Mouse (Mus musculus) forebrain, embryonic 13.5 days (tissue): ENCODE results near the gene Slc2a13. TPM values are rescaled to one million over a fixed set of nuclear protein-coding genes. Genes with fewer than 3 reads are reported as not detected.
A peak's percentile ranks its signal among the peaks of the same experiment; 100 is the strongest.

ENCODE experiments used
- ATAC-seq: fragments of 200-750 bp; cut with Nextera tagmentation; 2 replicates; pipeline ENCODE4 v1.8.0; 2017
- H3K27ac ChIP-seq: fragments of 300-500 bp; sonication (generic); 2 replicates; pipeline ENCODE4 v1.5.1; 2015; ENCODE audit warnings: inconsistent platforms, mild to moderate bottlenecking, moderate library complexity
- H3K27me3 ChIP-seq: fragments of 300-500 bp; sonication (generic); 2 replicates; pipeline ENCODE4 v1.6.1; 2015; ENCODE audit warnings: mild to moderate bottlenecking, inconsistent platforms
- H3K36me3 ChIP-seq: fragments of 300-500 bp; sonication (generic); 2 replicates; pipeline ENCODE4 v1.6.1; 2015; ENCODE audit warnings: mild to moderate bottlenecking, inconsistent platforms; ENCODE audit not compliant: poor library complexity, severe bottlenecking
- H3K4me1 ChIP-seq: fragments of 300-500 bp; sonication (generic); 2 replicates; pipeline ENCODE4 v1.6.1; 2015; ENCODE audit warnings: inconsistent platforms
- H3K4me2 ChIP-seq: fragments of 300-500 bp; sonication (generic); 2 replicates; pipeline ENCODE4 v1.6.1; 2015; ENCODE audit warnings: inconsistent platforms, mild to moderate bottlenecking, moderate library complexity
- H3K4me3 ChIP-seq: fragments of 300-500 bp; sonication (generic); 2 replicates; pipeline ENCODE4 v1.5.1; 2015; ENCODE audit warnings: mild to moderate bottlenecking, inconsistent platforms
- H3K9ac ChIP-seq: fragments of 300-500 bp; sonication (generic); 2 replicates; pipeline ENCODE4 v1.6.1; 2015; ENCODE audit warnings: mild to moderate bottlenecking, inconsistent platforms
- H3K9me3 ChIP-seq: fragments of 300-500 bp; sonication (generic); replicated peaks from 2 replicates; pipeline ENCODE4 v1.6.1; 2016; ENCODE audit warnings: inconsistent platforms
- WGBS: fragments of 180-500 bp; shearing (Covaris S2); methylation state at CpG from one replicate; pipeline ENCODE4 v1.1.7; 2015; 5-methylcytosine and 5-hydroxymethylcytosine counted together
- polyA plus RNA-seq: library from polyadenylated mRNA; unstranded; fragments of >200 nt; fragmentation: Nextera tagmentation; extraction: Ambion mirVana; gene quantifications from 2 replicates; pipeline ENCODE4 v1.2.1, GENCODE M21; 2015

The Slc2a13 gene
- polyA plus RNA-seq, 1 experiment from 2014 or later: 1.7 TPM

DNA sequence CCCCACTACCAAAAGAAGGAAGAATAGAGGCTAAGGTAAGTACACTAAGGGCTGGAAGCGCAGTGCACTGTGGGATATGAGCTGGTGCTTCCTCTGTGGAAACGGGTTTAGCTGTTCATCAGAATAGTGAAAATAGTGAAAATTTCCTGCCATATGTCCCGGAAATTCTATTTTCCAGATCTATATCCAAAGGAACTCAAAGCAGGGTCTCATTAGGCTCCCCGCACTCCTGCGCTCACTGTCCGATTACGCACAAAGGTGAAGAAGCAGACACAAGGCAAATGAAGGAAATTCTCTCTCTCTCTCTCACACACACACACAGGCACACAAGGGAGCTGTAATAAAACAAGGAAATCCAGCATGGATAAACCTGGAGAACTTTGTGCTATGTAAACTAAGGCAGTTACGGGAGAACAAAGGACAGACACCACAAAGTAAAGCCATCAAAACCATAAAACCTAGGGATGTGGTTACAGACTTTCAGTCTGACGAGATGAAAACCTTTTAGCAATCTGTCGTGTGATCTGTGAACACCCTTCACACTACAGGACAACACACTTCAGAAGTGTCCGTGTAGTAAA lies 7.9 kb downstream of the Slc2a13 start:
- Histone ChIP-seq H3K27me3 (no peaks in the 10 kb centered on the region), H3K36me3 (no peaks in the 10 kb centered on the region), H3K27ac (no peak overlapping the region), H3K4me3 (no peak overlapping the region), H3K4me2 (no peak overlapping the region), H3K9me3 (no peaks in the 10 kb centered on the region), H3K4me1 (peaks cover 11% of the 10 kb centered on the region), H3K9ac (no peak overlapping the region)
- 93% methylated on average over 11 of the region's 11 CpGs for WGBS
- no peak for ATAC-seq

DNA sequence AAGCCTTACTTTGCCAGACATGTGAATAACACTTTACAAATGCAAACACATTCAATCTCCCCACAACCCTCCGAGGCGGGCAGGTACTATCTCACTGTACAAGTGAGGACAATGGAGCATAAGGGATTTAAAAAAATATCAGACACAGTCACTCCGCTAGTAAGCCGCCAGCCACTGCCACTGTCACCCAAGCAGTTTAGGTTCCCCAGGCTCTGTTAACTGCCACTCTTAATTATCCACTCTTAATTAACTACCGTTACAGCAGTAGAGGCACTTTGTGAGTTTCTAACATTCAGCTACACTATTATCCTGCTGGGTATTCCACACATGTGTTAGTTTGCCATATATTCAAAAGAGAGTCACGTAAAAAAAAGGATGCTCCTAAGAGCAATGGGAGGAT lies 11.3 kb downstream of the Slc2a13 start:
- Histone ChIP-seq H3K4me2 (no peak overlapping the region), H3K9me3 (no peaks in the 10 kb centered on the region), H3K27me3 (no peaks in the 10 kb centered on the region), H3K36me3 (no peaks in the 10 kb centered on the region), H3K4me1 (peaks cover 11% of the 10 kb centered on the region), H3K4me3 (no peak overlapping the region), H3K9ac (no peak overlapping the region), H3K27ac (no peak overlapping the region)
- no peak for ATAC-seq
- 54% methylated on average over 6 of the region's 6 CpGs for WGBS

DNA sequence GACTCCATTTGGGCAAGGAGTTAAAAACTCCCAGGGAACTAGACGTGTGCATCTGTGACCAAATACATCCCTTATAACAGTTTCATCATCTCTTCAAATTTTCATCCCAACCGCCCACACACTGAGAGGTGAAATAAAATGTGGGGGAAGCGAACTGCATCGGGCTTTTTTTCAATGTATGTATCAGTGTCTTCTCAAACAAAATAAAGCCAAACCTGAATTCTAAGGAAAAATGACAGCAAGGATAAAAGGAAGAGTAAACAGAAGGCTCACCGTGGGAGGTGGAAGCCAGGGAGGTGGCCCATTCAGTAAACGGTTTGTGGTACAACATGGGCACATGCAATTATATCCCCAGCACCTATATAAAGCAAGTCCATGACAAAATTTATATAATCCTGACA lies 17.7 kb downstream of the Slc2a13 start:
- H3K36me3 ChIP-seq: no peaks in the 10 kb centered on the region
- H3K9ac ChIP-seq: no peak overlapping the region
- H3K27ac ChIP-seq: no peak overlapping the region
- H3K9me3 ChIP-seq: no peaks in the 10 kb centered on the region
- H3K27me3 ChIP-seq: no peaks in the 10 kb centered on the region
- ATAC-seq: no peak
- no peaks in the 10 kb centered on the region for H3K4me1 ChIP-seq
- WGBS: 89% methylated on average over 6 of the region's 6 CpGs
- no peak overlapping the region for H3K4me2 ChIP-seq
- no peak overlapping the region for H3K4me3 ChIP-seq

DNA sequence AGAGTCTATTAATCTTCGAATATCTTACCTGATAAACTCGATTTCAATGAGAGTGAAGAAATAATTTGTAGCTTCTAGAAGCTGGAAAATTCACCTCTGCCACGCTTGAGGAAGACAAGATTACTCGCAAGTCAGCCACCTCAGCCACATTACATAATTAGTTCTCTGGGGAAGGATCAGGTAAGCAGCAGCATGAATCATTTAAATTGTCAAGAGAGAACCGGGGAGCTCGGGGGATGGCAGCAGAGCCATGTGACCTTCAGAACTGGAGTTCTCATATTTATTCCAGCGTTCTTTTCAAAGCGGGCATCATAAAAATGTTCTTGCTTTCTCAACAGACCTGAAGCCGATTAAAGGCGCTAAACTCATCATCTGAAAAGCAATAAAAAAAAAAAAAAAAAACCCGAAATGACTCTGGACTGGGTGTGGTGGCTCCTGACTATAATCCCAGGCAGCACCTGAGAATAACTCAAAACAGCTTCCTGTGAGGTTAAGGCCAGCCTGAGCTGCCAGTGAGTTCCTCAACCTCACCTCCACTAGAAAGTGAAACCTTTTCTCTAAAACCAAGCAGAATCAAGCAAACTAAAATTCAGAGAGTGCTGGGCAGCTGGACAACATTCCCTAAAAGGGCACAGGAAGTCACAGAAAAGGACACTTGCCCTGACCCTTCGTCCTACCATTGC lies 24.3 kb downstream of the Slc2a13 start:
- no peak for ATAC-seq
- WGBS: 82% methylated on average over 12 of the region's 12 CpGs

DNA sequence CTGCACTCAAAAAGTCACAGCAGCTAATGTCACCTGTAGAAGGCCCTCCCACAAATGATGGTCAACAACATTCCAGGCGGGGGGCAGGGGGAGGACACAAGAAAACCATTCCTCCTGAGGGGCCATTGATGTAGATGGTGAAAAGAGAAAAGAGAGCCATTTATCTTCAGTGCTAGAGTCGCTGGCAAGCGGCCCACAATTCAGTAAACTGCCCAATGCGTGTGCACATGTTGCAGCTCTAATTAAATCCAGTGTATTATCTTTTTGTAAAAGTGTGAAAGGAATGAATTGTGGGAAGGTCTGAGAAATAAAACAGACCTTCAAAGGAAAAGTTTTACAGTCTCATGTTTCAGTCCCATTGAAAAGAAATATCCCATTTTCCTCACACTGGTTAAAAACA lies 28.5 kb downstream of the Slc2a13 start:
- no peak overlapping the region for H3K4me2 ChIP-seq
- H3K4me1 ChIP-seq: peaks cover 4% of the 10 kb centered on the region; the same call in 1 of the 2 replicates
- ATAC-seq: no peak
- H3K9ac ChIP-seq: no peak overlapping the region
- H3K4me3 ChIP-seq: no peak overlapping the region
- no peaks in the 10 kb centered on the region for H3K36me3 ChIP-seq
- WGBS: 45% methylated on average over 4 of the region's 4 CpGs
- H3K9me3 ChIP-seq: no peaks in the 10 kb centered on the region
- no peaks in the 10 kb centered on the region for H3K27me3 ChIP-seq
- H3K27ac ChIP-seq: no peak overlapping the region

More for the DNA sequence above, 24.3 kb downstream of the Slc2a13 start:
- Histone ChIP-seq H3K4me2 (no peak overlapping the region), H3K4me1 (no peaks in the 10 kb centered on the region), H3K27ac (no peak overlapping the region), H3K27me3 (no peaks in the 10 kb centered on the region), H3K9ac (no peak overlapping the region), H3K4me3 (no peak overlapping the region), H3K9me3 (no peaks in the 10 kb centered on the region), H3K36me3 (no peaks in the 10 kb centered on the region)

DNA sequence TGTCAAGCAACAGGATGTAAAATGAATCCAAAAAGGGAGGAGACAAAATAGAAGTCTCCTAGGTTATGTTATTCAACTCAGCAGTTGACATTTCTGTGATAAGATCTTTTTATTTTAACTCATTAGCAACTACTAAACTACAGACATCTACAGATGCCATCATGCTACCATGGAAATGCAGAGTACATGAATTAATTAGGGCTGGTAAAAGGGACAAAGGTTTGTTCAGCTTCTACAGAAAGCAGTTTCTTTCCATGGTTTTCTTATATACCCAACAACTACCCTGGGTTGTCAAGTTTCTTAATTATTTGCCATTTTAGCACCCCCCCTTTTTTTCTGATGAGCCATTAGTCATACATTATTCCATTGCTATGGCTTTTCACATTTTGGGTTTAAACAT lies 34.6 kb downstream of the Slc2a13 start:
- Histone ChIP-seq H3K4me1 (peaks cover 15% of the 10 kb centered on the region), H3K4me3 (no peak overlapping the region), H3K27ac (no peak overlapping the region), H3K9ac (no peak overlapping the region), H3K9me3 (no peaks in the 10 kb centered on the region), H3K27me3 (no peaks in the 10 kb centered on the region), H3K36me3 (no peaks in the 10 kb centered on the region), H3K4me2 (no peak overlapping the region)
- 0 out of 2 replicates have a peak, but pooled peaks have one; percentile 66 for ATAC-seq

DNA sequence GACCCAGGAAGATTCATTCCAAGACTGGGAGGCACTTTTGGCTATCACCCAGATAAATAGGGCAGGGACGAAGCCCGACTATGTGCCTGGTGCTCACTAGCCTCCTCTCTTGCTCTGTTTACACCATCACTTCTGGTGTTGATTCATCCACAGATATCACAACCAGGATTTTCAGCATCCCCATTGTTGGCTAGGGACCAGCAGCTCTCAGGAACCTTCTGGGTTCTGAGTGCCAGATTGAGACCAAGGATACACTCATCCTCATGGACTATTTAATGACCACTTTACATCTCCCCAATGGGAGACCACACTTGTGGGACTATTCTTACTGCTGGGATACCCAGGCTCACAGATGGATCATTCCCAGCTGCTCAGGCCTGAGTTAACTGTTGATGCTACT lies 46.2 kb downstream of the Slc2a13 start:
- Histone ChIP-seq H3K27ac (no peak overlapping the region), H3K4me1 (peaks cover 8% of the 10 kb centered on the region), H3K9me3 (no peaks in the 10 kb centered on the region), H3K27me3 (no peaks in the 10 kb centered on the region), H3K9ac (no peak overlapping the region), H3K36me3 (no peaks in the 10 kb centered on the region), H3K4me3 (no peak overlapping the region), H3K4me2 (no peak overlapping the region)
- 90% methylated on average over 2 of the region's 2 CpGs for WGBS
- ATAC-seq: no peak

DNA sequence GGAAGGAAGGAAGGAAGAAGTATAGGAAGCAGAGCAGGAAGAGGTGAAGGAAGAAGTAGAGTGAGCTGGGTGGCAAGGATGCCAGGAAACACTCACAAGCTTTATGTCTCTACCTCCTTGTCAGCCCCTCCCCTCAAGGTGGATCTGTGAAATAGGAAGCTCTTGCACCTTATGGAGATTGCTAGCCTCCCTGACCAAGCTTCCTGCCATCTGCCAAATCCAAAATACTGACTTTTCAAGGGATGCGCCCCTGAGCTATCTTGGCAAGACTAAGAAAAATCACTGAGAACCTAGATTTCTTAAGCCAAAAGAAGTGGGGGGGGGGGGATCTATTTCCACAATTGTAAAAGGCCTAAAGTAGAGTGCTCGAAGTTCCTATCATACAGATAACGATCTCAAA lies 46.9 kb downstream of the Slc2a13 start:
- ATAC-seq: no peak
- Histone ChIP-seq H3K4me2 (no peak overlapping the region), H3K36me3 (no peaks in the 10 kb centered on the region), H3K4me1 (peaks cover 8% of the 10 kb centered on the region), H3K27ac (no peak overlapping the region), H3K4me3 (no peak overlapping the region), H3K9ac (no peak overlapping the region), H3K9me3 (no peaks in the 10 kb centered on the region), H3K27me3 (no peaks in the 10 kb centered on the region)
- WGBS: 94% methylated on average over 3 of the region's 3 CpGs

DNA sequence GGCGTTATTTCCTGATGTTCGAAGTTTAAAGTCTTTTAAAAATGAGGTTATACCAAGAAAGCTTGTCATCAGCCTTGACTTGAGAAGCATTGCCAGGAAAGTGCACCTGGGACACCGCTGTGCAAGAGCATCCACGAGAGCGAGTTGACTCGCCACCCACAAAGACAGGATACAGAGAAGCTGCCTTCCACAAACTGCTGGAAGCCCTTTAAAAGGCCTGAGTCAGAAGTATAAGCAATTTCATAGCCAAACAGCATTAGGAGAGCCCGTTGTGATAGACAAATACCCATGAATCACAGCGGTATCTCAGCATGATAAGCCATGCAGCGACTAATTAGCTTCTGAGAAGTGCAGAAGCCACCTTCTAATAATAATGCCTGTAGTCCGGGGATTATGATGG lies 48.6 kb downstream of the Slc2a13 start:
- H3K9me3 ChIP-seq: no peaks in the 10 kb centered on the region
- no peak overlapping the region for H3K4me3 ChIP-seq
- no peak for ATAC-seq
- no peak overlapping the region for H3K4me2 ChIP-seq
- H3K4me1 ChIP-seq: peaks cover 8% of the 10 kb centered on the region
- WGBS: 69% methylated on average over 10 of the region's 10 CpGs
- H3K36me3 ChIP-seq: no peaks in the 10 kb centered on the region
- H3K27ac ChIP-seq: no peak overlapping the region
- no peaks in the 10 kb centered on the region for H3K27me3 ChIP-seq
- H3K9ac ChIP-seq: no peak overlapping the region

DNA sequence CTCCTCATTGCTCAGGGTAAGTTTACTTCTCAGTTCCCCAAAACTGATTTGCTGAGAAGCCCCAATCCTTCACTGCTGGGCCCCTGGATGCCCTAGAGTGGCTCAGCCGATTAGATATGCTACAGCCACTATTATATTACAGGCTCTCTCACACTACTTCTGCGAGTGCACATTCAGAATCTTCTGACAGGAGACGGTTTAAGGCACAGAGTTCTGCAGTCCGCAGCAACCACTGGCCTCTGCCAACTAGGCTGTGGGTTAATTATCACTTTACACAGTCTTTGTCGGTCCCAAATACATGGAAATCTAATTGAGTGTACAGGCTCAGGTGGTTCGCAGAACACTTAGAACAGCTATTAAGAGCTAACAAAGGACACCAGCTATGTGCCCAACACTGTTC lies 69.8 kb downstream of the Slc2a13 start:
- Histone ChIP-seq H3K9me3 (no peaks in the 10 kb centered on the region), H3K27me3 (no peaks in the 10 kb centered on the region), H3K4me2 (peak overlapping the region; percentile 33), H3K36me3 (no peaks in the 10 kb centered on the region), H3K9ac (no peak overlapping the region), H3K4me1 (peaks cover 24% of the 10 kb centered on the region), H3K4me3 (no peak overlapping the region), H3K27ac (peak overlapping the region; percentile 80)
- ATAC-seq: peak; percentile 82
- 27% methylated on average over 6 of the region's 6 CpGs for whole genome bisulfite sequencing

DNA sequence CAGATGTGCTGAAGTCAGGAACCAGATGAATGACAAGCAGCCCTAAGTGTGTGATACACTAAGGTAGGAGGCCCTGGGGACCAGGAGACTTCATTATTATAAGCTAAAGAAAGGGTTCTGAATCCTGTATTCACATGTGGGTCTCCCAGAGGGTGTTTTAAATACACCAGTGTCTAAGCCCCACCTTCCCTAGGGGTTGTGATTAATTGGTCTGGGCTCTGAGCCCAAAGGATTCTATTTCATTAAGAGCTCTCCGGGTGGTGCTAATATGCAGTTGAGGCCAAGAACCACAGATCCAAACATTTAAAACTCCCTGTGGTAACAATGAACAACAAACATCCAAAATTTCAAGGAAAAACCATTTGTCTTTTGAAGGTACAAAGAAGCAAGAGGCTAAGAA lies 70.4 kb downstream of the Slc2a13 start:
- WGBS: 15% methylated on average over 1 of the region's 1 CpGs
- Histone ChIP-seq H3K27ac (peak overlapping the region; percentile 80), H3K9ac (no peak overlapping the region), H3K4me2 (peak overlapping the region; percentile 33; the same call in 1 of the 2 replicates), H3K36me3 (no peaks in the 10 kb centered on the region), H3K9me3 (no peaks in the 10 kb centered on the region), H3K27me3 (no peaks in the 10 kb centered on the region), H3K4me1 (peaks cover 24% of the 10 kb centered on the region), H3K4me3 (no peak overlapping the region)
- peak; percentile 90 for ATAC-seq

DNA sequence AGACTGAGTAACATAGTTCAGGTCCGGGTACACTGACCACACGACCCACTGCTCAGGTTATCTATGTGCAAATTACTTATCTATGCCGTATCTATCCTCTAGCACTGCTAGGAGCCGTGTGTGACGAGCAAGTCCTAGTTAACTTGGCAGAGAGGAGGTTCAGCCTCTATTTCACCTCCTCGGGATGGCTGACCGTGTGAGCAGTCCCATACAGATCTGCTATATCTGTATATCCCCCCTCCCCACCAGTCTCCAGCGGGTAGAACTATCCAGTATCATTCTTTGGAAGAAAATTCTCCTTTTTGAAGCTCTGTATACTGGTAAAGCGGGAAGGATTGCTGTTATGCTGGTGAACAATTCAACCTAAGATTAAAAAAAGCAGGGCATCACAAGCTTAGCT lies 70.8 kb downstream of the Slc2a13 start:
- 61% methylated on average over 9 of the region's 9 CpGs for WGBS
- H3K36me3 ChIP-seq: no peaks in the 10 kb centered on the region
- peak overlapping the region; percentile 80 for H3K27ac ChIP-seq

DNA sequence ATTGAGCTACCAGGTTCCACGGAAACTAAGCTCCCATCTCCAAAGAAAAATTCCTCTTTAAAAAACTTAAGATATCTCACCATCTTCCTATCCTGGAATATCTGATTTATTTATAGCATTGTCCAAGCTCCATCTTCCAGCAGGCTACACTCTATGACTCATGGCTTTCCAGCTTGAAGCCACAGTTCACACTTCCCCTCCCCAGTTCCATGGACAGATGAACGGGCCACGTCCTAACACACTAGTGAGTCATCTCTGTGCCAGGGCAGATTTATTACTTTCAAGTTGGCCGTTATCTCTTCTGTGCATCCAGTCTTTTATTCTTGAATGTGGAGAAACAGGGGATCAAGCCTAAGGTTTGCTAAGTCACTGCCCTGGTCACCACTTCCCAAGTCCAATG lies 78.0 kb downstream of the Slc2a13 start:
- no peaks in the 10 kb centered on the region for H3K27me3 ChIP-seq

More for the DNA sequence above, 70.8 kb downstream of the Slc2a13 start:
- no peak overlapping the region for H3K9ac ChIP-seq
- no peak overlapping the region for H3K4me3 ChIP-seq
- peak; percentile 37 for ATAC-seq
- no peak overlapping the region for H3K4me2 ChIP-seq
- H3K27me3 ChIP-seq: no peaks in the 10 kb centered on the region
- H3K4me1 ChIP-seq: peaks cover 24% of the 10 kb centered on the region
- no peaks in the 10 kb centered on the region for H3K9me3 ChIP-seq

More for the DNA sequence above, 78.0 kb downstream of the Slc2a13 start:
- Histone ChIP-seq H3K4me2 (no peak overlapping the region), H3K4me1 (no peaks in the 10 kb centered on the region), H3K9me3 (no peaks in the 10 kb centered on the region), H3K36me3 (no peaks in the 10 kb centered on the region), H3K27ac (no peak overlapping the region), H3K9ac (no peak overlapping the region), H3K4me3 (no peak overlapping the region)
- 97% methylated on average over 4 of the region's 4 CpGs for WGBS
- ATAC-seq: no peak
